Mouse (Mus musculus) kidney, adult 2 months (tissue): ENCODE results near the gene Znrf4. TPM values are rescaled to one million over a fixed set of nuclear protein-coding genes. Genes with fewer than 3 reads are reported as not detected.
"Not testable (repeated sequence)": the region's sequence is repeated elsewhere in the genome, so short reads cannot be mapped to it uniquely, and the experiment has no call there.

ENCODE experiments used
- DNase-seq: peaks from one replicate; pipeline ENCODE4 v3.0.0; 2021
- H3K27ac ChIP-seq: fragments of 200-500 bp; 2 replicates; pipeline ENCODE4 v1.5.1; 2012; ENCODE audit warnings: low read depth, low read length, control low read depth, inconsistent platforms; ENCODE audit not compliant: insufficient read depth
- H3K27me3 ChIP-seq: fragments of 200-500 bp; replicated peaks from 2 replicates; pipeline ENCODE4 v1.6.1; 2012; ENCODE audit warnings: mild to moderate bottlenecking, moderate library complexity, low read length, inconsistent platforms; ENCODE audit not compliant: control insufficient read depth, insufficient read depth
- H3K36me3 ChIP-seq: fragments of 200-500 bp; 2 replicates; pipeline ENCODE4 v1.6.1; 2012; ENCODE audit warnings: mild to moderate bottlenecking, moderate library complexity, low read length, inconsistent platforms; ENCODE audit not compliant: control insufficient read depth, insufficient read depth
- H3K4me1 ChIP-seq: fragments of 200-500 bp; 2 replicates; pipeline ENCODE4 v1.6.1; 2011; ENCODE audit warnings: low read length; ENCODE audit not compliant: control insufficient read depth, insufficient read depth
- H3K4me3 ChIP-seq: fragments of 200-500 bp; 2 replicates; pipeline ENCODE4 v1.5.1; 2011; ENCODE audit warnings: mild to moderate bottlenecking, low read depth, low read length, control low read depth; ENCODE audit not compliant: insufficient read depth
- CTCF ChIP-seq: fragments of 200-500 bp; conservative IDR thresholded peaks from 2 replicates; pipeline ENCODE4 v1.5.1; 2011; ENCODE audit warnings: low read depth, mild to moderate bottlenecking, control low read depth, low read length, moderate library complexity, mixed read lengths; ENCODE audit not compliant: insufficient read depth, insufficient read length
- POLR2A ChIP-seq: fragments of 200-500 bp; IDR thresholded peaks from one replicate; pipeline ENCODE4 v1.6.1; 2011; ENCODE audit warnings: low read depth, low read length, control low read depth
- WGBS: fragments of 180-500 bp; shearing (Covaris S2); methylation state at CpG from one replicate; pipeline ENCODE4 v1.1.7; 2018; 5-methylcytosine and 5-hydroxymethylcytosine counted together
- polyA plus RNA-seq: library from polyadenylated mRNA; depleted of rRNA; stranded (reverse); fragments of >200 nt; gene quantifications from 2 replicates; pipeline ENCODE4 v1.2.3, GENCODE M21; 2012

Znrf4 gene
- polyA plus RNA-seq, 1 experiment: 0.17 TPM

GRCm38 (mm10) chr17:56505401-56505800 is 6.8 kb downstream of the Znrf4 start:
- WGBS: 90% methylated on average over 10 of the region's 10 CpGs
- no peak for DNase-seq
- Histone ChIP-seq H3K27ac (no peak overlapping the region), H3K4me3 (no peak overlapping the region), H3K36me3 (no peaks in the 10 kb centered on the region), H3K27me3 (no peaks in the 10 kb centered on the region), H3K4me1 (no peaks in the 10 kb centered on the region)
- no peak for TF ChIP-seq POLR2A
- TF ChIP-seq CTCF: no peak

GRCm38 (mm10) chr17:56502526-56502925 is 9.7 kb downstream of the Znrf4 start:
- H3K27me3 ChIP-seq: no peaks in the 10 kb centered on the region
- H3K36me3 ChIP-seq: no peaks in the 10 kb centered on the region
- no peak for TF ChIP-seq POLR2A
- no peak for TF ChIP-seq CTCF
- H3K4me1 ChIP-seq: no peaks in the 10 kb centered on the region
- 34% methylated on average over 9 of the region's 9 CpGs for WGBS
- peak; percentile 40 for DNase-seq
- H3K27ac ChIP-seq: no peak overlapping the region
- no peak overlapping the region for H3K4me3 ChIP-seq

GRCm38 (mm10) chr17:56501635-56502400 is 10.4 kb downstream of the Znrf4 start:
- H3K27ac ChIP-seq, H3K36me3 ChIP-seq, H3K4me1 ChIP-seq, DNase-seq, H3K27me3 ChIP-seq, H3K4me3 ChIP-seq: not testable (repeated sequence)
- WGBS: 48% methylated on average over 2 of the region's 2 CpGs

GRCm38 (mm10) chr17:56499229-56499628 is 13.0 kb downstream of the Znrf4 start:
- H3K4me1 ChIP-seq: no peaks in the 10 kb centered on the region
- no peak for TF ChIP-seq POLR2A
- TF ChIP-seq CTCF: no peak
- no peak overlapping the region for H3K4me3 ChIP-seq
- 75% methylated on average over 5 of the region's 5 CpGs for WGBS
- DNase-seq: no peak
- H3K36me3 ChIP-seq: no peaks in the 10 kb centered on the region
- no peak overlapping the region for H3K27ac ChIP-seq
- no peaks in the 10 kb centered on the region for H3K27me3 ChIP-seq

- H3K27me3 ChIP-seq: no peaks in the 10 kb centered on the region
- WGBS: 71% methylated on average over 2 of the region's 2 CpGs
- no peak overlapping the region for H3K27ac ChIP-seq
- H3K4me1 ChIP-seq: no peaks in the 10 kb centered on the region
- H3K4me3 ChIP-seq: no peak overlapping the region
- no peaks in the 10 kb centered on the region for H3K36me3 ChIP-seq
- TF ChIP-seq CTCF: no peak
- TF ChIP-seq POLR2A: no peak
- no peak for DNase-seq
Measured at GRCm38 (mm10) chr17:56494480-56494879, 17.8 kb downstream of the Znrf4 start.

- H3K4me1 ChIP-seq: no peaks in the 10 kb centered on the region
- H3K27ac ChIP-seq: no peak overlapping the region
- no peak for DNase-seq
- H3K4me3 ChIP-seq: no peak overlapping the region
- WGBS: 96% methylated on average over 2 of the region's 2 CpGs
- no peak for TF ChIP-seq POLR2A
- TF ChIP-seq CTCF: no peak
- H3K27me3 ChIP-seq: no peaks in the 10 kb centered on the region
- H3K36me3 ChIP-seq: no peaks in the 10 kb centered on the region
Measured at GRCm38 (mm10) chr17:56493841-56494240, 18.4 kb downstream of the Znrf4 start.

- H3K36me3 ChIP-seq: no peaks in the 10 kb centered on the region
- H3K27me3 ChIP-seq: no peaks in the 10 kb centered on the region
- no peak overlapping the region for H3K27ac ChIP-seq
- WGBS: 79% methylated on average over 7 of the region's 7 CpGs
- TF ChIP-seq POLR2A: no peak
- H3K4me1 ChIP-seq: no peaks in the 10 kb centered on the region
- no peak for DNase-seq
- H3K4me3 ChIP-seq: no peak overlapping the region
Measured at GRCm38 (mm10) chr17:56490438-56491152, 21.6 kb downstream of the Znrf4 start.
